Mouse (Mus musculus) bone marrow macrophage, adult 2 months (primary cell): ENCODE data around the gene Slc9b1.

Source experiments
- CTCF ChIP-seq: IDR thresholded peaks from 2 replicates; pipeline ENCODE4 v1.5.1; 2012; ENCODE audit warnings: low read depth, mild to moderate bottlenecking, low read length, moderate library complexity
- POLR2A ChIP-seq: IDR thresholded peaks from 2 replicates; pipeline ENCODE4 v1.6.1; 2012; ENCODE audit warnings: mild to moderate bottlenecking, low read depth, low read length, borderline replicate concordance

GRCm38 (mm10) chr3:135411056-135411455, 63.2 kb downstream of the Slc9b1 start:
- TF ChIP-seq POLR2A (no peak), CTCF (no peak)
